Mouse (Mus musculus): Measurements from ENCODE around the gene Rabggta. TPM values are rescaled to one million over a fixed set of nuclear protein-coding genes. Genes with fewer than 3 reads are reported as not detected.

Gene Rabggta
- polyA plus RNA-seq, 1 experiment from 2014 or later: 27.4 TPM

DNA sequence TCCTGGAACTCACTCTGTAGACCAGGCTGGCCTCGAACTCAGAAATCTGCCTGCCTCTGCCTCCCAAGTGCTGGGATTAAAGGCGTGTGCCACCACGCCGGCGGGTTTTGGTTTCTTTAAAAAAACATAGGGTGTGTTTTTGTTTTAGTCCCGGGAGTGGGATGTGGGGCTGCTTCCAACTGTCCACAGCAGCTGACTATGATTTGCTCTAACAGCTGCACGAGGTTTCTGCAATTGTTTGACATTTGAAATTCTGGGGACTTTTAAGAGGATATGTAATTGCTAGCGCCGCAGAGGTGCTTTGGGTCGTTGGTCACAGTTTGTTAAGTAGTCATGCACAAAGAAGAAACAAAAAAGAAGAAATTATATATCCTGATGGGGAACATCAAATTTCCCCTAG lies 32.6 kb downstream of the Rabggta start:
- H3K4me1 ChIP-seq (replicated peaks; ENCODE audit: control insufficient read depth, insufficient read depth, low read length): no peaks in the 10 kb centered on the region
- H3K27me3 ChIP-seq (ENCODE audit: control insufficient read depth, insufficient read depth, low read length): no peaks in the 10 kb centered on the region
- ATAC-seq (ENCODE audit: low FRiP score) (no peak), DNase-seq (ENCODE audit: low spot score) (no peak)
- no peaks in the 10 kb centered on the region for H3K9me3 ChIP-seq (ENCODE audit: control insufficient read depth, low read length)
- no peaks in the 10 kb centered on the region for H3K36me3 ChIP-seq (ENCODE audit: control insufficient read depth, insufficient read depth, low read length)
- no peak overlapping the region for H3K4me2 ChIP-seq (replicated peaks; ENCODE audit: low read depth, low read length)
- H3K27ac ChIP-seq (ENCODE audit: low read depth, low read length): no peak overlapping the region
- 81% methylated on average over 10 of the region's 10 CpGs for WGBS
- no peak overlapping the region for H3K9ac ChIP-seq (ENCODE audit: low read depth, low read length)
- no peak overlapping the region for H3K4me3 ChIP-seq (ENCODE audit: low read depth, low read length)

DNA sequence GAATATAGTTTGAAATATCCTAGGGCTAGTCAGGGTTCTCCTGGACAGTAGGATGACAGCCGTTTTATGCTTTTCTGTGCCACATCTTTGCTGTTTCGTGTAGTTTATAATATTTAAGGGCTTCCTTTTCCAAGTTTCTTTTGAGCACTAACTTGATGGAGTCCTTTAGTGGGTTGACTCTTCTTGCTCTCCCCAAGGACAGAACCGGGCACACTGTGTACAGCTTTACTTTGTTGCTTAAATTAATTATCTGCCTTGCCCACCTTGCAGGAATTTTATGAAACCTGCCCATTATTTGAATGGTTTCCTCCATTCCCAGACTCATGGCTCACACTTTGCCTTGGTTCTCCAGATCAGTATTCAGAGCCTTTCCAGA lies 40.0 kb downstream of the Rabggta start:
- peak; percentile 70 for ATAC-seq (ENCODE audit: low FRiP score)
- no peaks in the 10 kb centered on the region for H3K27me3 ChIP-seq (ENCODE audit: control insufficient read depth, insufficient read depth, low read length)

DNA sequence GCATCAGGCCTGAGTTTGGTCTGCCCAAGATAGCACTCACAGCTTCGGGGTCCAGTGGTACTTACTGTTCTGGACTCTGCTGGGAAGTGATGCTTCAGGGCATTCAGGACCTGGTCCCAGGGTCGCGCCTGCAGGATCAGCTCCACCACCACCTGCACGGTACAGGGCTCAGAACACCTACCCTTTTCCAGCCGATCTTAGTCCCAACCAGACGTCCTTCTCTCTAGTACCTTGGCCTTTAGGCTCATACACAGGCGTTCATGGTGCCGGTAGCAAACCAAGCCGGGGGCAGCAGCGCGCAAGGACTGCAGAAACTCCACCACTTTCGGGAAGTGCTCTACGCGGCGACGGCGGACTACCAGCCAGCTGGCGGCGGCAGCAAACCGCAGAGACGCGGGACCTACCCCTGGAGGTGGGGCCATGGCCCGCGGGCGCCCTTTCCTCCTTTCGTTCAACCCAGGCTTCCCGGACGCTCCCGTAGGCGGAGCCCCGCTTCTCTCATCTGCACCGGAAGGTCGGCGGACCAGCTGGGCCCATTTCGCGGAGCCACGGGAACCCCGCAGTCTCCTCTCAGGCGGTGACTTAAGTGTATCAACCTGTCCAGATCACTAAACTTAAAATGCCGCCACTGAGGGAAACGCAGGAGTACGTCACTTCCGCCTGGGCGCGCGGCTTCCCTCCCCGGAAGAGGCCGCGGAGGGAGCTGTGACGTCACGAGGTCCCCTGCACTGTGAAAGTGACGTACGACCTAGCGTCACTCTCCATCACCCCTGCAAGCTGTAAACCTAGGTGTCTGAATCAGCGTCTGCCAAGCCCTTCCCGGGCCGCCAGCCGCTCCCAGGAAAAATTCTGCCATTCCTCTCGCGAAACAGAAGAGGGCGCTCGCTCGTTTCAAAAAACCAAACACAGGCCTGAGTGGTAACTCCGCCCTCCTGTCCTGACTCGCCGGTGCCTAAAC lies 40.6 kb downstream of the Rabggta start, which contains the start of gene Tinf2:
Tinf2 (minus strand) TSS at position 661 of the 958 bp plus-strand sequence.
- under 1% methylated on average over 66 of the region's 66 CpGs for WGBS
- ATAC-seq (ENCODE audit: low FRiP score) (peak; percentile 99), DNase-seq (ENCODE audit: low spot score) (peak; percentile 98)
- Histone ChIP-seq H3K36me3 (ENCODE audit: control insufficient read depth, insufficient read depth, low read length) (peaks cover 3% of the 10 kb centered on the region; the same call in 1 of the 2 replicates), H3K9ac (ENCODE audit: low read depth, low read length) (peak within 1 kb of the TSS; percentile 71), H3K4me1 (replicated peaks; ENCODE audit: control insufficient read depth, insufficient read depth, low read length) (no peaks in the 10 kb centered on the region), H3K4me2 (replicated peaks; ENCODE audit: low read depth, low read length) (peak within 1 kb of the TSS; percentile 74), H3K4me3 (ENCODE audit: low read depth, low read length) (peak within 1 kb of the TSS; percentile 74), H3K9me3 (ENCODE audit: control insufficient read depth, low read length) (no peaks in the 10 kb centered on the region), H3K27me3 (ENCODE audit: control insufficient read depth, insufficient read depth, low read length) (no peaks in the 10 kb centered on the region), H3K27ac (ENCODE audit: low read depth, low read length) (no peak within 1 kb of the TSS)

More for the DNA sequence above, 40.0 kb downstream of the Rabggta start:
- Histone ChIP-seq H3K27ac (ENCODE audit: low read depth, low read length) (no peak overlapping the region), H3K9ac (ENCODE audit: low read depth, low read length) (peak overlapping the region; percentile 45), H3K9me3 (ENCODE audit: control insufficient read depth, low read length) (no peaks in the 10 kb centered on the region), H3K4me2 (replicated peaks; ENCODE audit: low read depth, low read length) (peak overlapping the region; percentile 40), H3K4me3 (ENCODE audit: low read depth, low read length) (peak overlapping the region; percentile 74), H3K36me3 (ENCODE audit: control insufficient read depth, insufficient read depth, low read length) (peaks cover under 1% of the 10 kb centered on the region; the same call in 1 of the 2 replicates), H3K4me1 (replicated peaks; ENCODE audit: control insufficient read depth, insufficient read depth, low read length) (no peaks in the 10 kb centered on the region)
- 12% methylated on average over 3 of the region's 3 CpGs for WGBS
- no peak for DNase-seq (ENCODE audit: low spot score)

DNA sequence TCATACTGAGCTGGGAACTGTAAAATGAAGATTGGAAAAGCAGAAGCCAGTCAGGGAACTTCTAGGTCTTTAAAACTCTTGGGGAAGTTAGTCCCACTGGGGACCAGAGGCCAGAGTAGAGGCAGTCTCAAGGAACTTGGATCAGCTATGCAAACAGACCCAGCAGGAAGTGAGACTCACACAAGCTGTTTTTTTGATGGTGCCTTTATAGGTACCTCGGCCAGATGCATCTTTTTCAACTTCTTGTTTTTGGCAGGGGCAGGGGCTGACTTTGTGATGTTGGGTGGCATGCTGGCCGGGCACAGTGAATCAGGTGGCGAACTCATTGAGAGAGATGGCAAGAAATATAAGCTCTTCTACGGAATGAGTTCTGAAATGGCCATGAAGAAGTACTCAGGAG lies 44.4 kb downstream of the Rabggta start:
- Histone ChIP-seq H3K36me3 (ENCODE audit: control insufficient read depth, insufficient read depth, low read length) (peaks cover 3% of the 10 kb centered on the region; the same call in 1 of the 2 replicates), H3K4me1 (replicated peaks; ENCODE audit: control insufficient read depth, insufficient read depth, low read length) (no peaks in the 10 kb centered on the region), H3K9ac (ENCODE audit: low read depth, low read length) (no peak overlapping the region), H3K27me3 (ENCODE audit: control insufficient read depth, insufficient read depth, low read length) (no peaks in the 10 kb centered on the region), H3K9me3 (ENCODE audit: control insufficient read depth, low read length) (no peaks in the 10 kb centered on the region), H3K4me3 (ENCODE audit: low read depth, low read length) (no peak overlapping the region), H3K4me2 (replicated peaks; ENCODE audit: low read depth, low read length) (no peak overlapping the region), H3K27ac (ENCODE audit: low read depth, low read length) (no peak overlapping the region)
- ATAC-seq (ENCODE audit: low FRiP score): no peak
- DNase-seq (ENCODE audit: low spot score): no peak
- 85% methylated on average over 4 of the region's 4 CpGs for WGBS

DNA sequence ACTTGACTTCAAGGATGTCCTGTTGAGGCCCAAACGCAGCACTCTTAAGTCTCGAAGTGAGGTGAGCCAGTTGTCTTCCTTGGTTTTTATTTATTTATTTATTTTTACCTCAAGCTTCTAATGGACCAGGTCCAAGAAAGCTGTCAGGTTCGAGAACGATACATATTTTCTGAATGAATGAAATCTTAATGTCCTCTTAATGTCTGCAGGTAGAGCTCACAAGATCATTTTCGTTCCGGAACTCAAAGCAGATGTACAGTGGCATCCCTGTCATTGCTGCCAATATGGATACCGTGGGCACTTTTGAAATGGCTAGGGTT lies 49.4 kb downstream of the Rabggta start:
- H3K36me3 ChIP-seq (ENCODE audit: control insufficient read depth, insufficient read depth, low read length): peaks cover 3% of the 10 kb centered on the region; the same call in 1 of the 2 replicates
- no peak overlapping the region for H3K27ac ChIP-seq (ENCODE audit: low read depth, low read length)
- WGBS: 82% methylated on average over 7 of the region's 7 CpGs
- no peaks in the 10 kb centered on the region for H3K27me3 ChIP-seq (ENCODE audit: control insufficient read depth, insufficient read depth, low read length)
- H3K4me2 ChIP-seq (replicated peaks; ENCODE audit: low read depth, low read length): peak overlapping the region; percentile 90
- no peak for DNase-seq (ENCODE audit: low spot score)
- peak overlapping the region; percentile 71 for H3K9ac ChIP-seq (ENCODE audit: low read depth, low read length)
- H3K4me3 ChIP-seq (ENCODE audit: low read depth, low read length): peak overlapping the region; percentile 75
- H3K9me3 ChIP-seq (ENCODE audit: control insufficient read depth, low read length): no peaks in the 10 kb centered on the region
- ATAC-seq (ENCODE audit: low FRiP score): no peak
- peaks cover 6% of the 10 kb centered on the region; the same call in 1 of the 2 replicates for H3K4me1 ChIP-seq (replicated peaks; ENCODE audit: control insufficient read depth, insufficient read depth, low read length)

DNA sequence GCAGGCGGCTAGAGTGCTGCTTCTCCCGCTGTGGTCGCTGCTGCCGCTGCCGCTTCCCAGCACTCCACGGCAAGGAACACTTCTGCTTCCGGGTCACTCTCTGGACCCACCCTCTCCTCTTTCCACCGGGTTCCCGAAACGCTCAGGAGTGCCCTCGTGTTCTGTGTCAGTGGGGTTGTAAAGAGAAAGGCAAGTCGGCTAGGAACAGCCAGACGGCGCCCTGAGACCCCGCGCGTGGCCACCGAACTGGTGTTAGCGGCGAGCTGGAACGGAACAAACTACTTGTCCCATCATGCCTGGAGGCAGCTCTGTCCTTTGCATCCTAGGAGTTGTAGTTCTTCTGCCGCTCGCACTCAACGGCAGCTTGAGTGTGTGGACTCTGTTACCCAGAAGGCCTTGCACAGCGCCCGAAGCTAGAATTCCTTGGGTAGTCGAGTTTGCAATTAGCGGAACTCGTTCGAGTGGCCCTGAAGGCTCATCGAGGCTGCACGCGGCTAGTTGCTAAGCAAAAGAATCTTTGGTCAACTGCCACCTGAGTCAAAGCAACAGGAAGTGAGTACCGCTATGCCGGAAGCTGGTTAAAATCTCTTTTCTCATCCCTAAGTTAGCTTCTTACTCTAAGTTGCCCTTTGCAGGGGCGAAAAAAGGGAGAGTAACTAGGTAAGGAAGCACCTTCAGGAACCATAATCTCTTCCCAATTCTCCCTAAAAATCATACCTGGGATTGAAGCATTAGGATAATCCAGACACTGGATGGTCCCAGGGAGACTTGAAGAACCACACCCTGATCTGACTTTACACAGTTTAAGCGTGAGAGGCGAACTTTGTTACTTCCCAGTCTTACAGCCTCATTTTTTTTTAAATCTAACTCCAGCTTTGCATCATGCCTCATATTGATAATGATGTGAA lies 50.0 kb downstream of the Rabggta start, which contains the start of the genes Gmpr2 and Nedd8:
Gmpr2 (plus strand) TSS at position 109 of the 908 bp plus-strand sequence.
Nedd8 (minus strand) TSS at position 292 of the 908 bp plus-strand sequence.
- peak; percentile 87 for DNase-seq (ENCODE audit: low spot score)
- H3K36me3 ChIP-seq (ENCODE audit: control insufficient read depth, insufficient read depth, low read length): peaks cover 3% of the 10 kb centered on the region; the same call in 1 of the 2 replicates
- peak within 1 kb of the TSS; percentile 82 for H3K27ac ChIP-seq (ENCODE audit: low read depth, low read length)
- peak within 1 kb of the TSS; percentile 75 for H3K4me3 ChIP-seq (ENCODE audit: low read depth, low read length)
- no peaks in the 10 kb centered on the region for H3K27me3 ChIP-seq (ENCODE audit: control insufficient read depth, insufficient read depth, low read length)
- H3K4me1 ChIP-seq (replicated peaks; ENCODE audit: control insufficient read depth, insufficient read depth, low read length): peaks cover 6% of the 10 kb centered on the region; the same call in 1 of the 2 replicates
- H3K9me3 ChIP-seq (ENCODE audit: control insufficient read depth, low read length): no peaks in the 10 kb centered on the region
- ATAC-seq (ENCODE audit: low FRiP score): peak; percentile 98
- peak within 1 kb of the TSS; percentile 90 for H3K4me2 ChIP-seq (replicated peaks; ENCODE audit: low read depth, low read length)
- H3K9ac ChIP-seq (ENCODE audit: low read depth, low read length): peak within 1 kb of the TSS; percentile 71
- WGBS: under 1% methylated on average over 38 of the region's 38 CpGs

DNA sequence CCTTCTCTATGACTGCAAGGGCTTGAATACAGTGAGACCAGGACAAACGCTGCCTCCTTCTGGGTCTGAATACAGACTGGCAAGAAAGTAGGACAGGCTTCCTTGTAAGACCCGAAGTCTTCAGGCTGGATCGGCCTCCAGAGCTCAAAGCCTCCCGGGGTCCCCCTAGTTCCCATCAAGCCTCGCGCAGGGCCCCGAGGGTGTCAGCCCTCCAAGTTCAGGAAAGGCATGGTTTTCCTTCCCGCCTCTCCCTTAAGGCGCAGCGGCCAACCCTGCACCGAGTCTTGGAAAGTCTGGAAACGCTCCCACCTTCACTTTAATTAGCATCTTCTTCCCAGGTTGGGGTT lies 50.6 kb downstream of the Rabggta start:
- Histone ChIP-seq H3K4me2 (replicated peaks; ENCODE audit: low read depth, low read length) (peak overlapping the region; percentile 90), H3K9ac (ENCODE audit: low read depth, low read length) (peak overlapping the region; percentile 71), H3K27ac (ENCODE audit: low read depth, low read length) (peak overlapping the region; percentile 82), H3K4me1 (replicated peaks; ENCODE audit: control insufficient read depth, insufficient read depth, low read length) (peaks cover 6% of the 10 kb centered on the region; the same call in 1 of the 2 replicates), H3K4me3 (ENCODE audit: low read depth, low read length) (peak overlapping the region; percentile 75), H3K9me3 (ENCODE audit: control insufficient read depth, low read length) (no peaks in the 10 kb centered on the region), H3K36me3 (ENCODE audit: control insufficient read depth, insufficient read depth, low read length) (no peaks in the 10 kb centered on the region), H3K27me3 (ENCODE audit: control insufficient read depth, insufficient read depth, low read length) (no peaks in the 10 kb centered on the region)
- peak; percentile 74 for ATAC-seq (ENCODE audit: low FRiP score)
- under 1% methylated on average over 12 of the region's 12 CpGs for WGBS
- no peak for DNase-seq (ENCODE audit: low spot score)
